Mouse (Mus musculus): Measurements from ENCODE around the gene Znrf2. TPM values are rescaled to one million over a fixed set of nuclear protein-coding genes. Genes with fewer than 3 reads are reported as not detected.
"Not testable (repeated sequence)": the region's sequence is repeated elsewhere in the genome, so short reads cannot be mapped to it uniquely, and the experiment has no call there.

Znrf2 gene
- total RNA-seq, 2 experiments from 2014 or later: 23.1 to 24.6 TPM

- DNase-seq (ENCODE audit: low spot score in 2 of 2): no peak
- Histone ChIP-seq H3K4me3 (no peak overlapping the region), H3K27ac (no peak overlapping the region)
- no peak for TF ChIP-seq CTCF (conservative IDR thresholded peaks at IDR 0.05)
Measured at GRCm38 (mm10) chr6:54841399-54841798, 24.7 kb downstream of the Znrf2 start.

- no peak for DNase-seq (ENCODE audit: low spot score in 2 of 2)
- Histone ChIP-seq H3K4me3 (no peak overlapping the region), H3K27ac (no peak overlapping the region)
- TF ChIP-seq CTCF (conservative IDR thresholded peaks at IDR 0.05): no peak
Measured at GRCm38 (mm10) chr6:54842041-54842440, 25.3 kb downstream of the Znrf2 start.

GRCm38 (mm10) chr6:54848546-54848945 is 31.8 kb downstream of the Znrf2 start:
- TF ChIP-seq CTCF (conservative IDR thresholded peaks at IDR 0.05): no peak
- H3K4me3 ChIP-seq: no peak overlapping the region
- H3K27ac ChIP-seq: no peak overlapping the region
- DNase-seq (ENCODE audit: low spot score in 2 of 2): no peak

DNA sequence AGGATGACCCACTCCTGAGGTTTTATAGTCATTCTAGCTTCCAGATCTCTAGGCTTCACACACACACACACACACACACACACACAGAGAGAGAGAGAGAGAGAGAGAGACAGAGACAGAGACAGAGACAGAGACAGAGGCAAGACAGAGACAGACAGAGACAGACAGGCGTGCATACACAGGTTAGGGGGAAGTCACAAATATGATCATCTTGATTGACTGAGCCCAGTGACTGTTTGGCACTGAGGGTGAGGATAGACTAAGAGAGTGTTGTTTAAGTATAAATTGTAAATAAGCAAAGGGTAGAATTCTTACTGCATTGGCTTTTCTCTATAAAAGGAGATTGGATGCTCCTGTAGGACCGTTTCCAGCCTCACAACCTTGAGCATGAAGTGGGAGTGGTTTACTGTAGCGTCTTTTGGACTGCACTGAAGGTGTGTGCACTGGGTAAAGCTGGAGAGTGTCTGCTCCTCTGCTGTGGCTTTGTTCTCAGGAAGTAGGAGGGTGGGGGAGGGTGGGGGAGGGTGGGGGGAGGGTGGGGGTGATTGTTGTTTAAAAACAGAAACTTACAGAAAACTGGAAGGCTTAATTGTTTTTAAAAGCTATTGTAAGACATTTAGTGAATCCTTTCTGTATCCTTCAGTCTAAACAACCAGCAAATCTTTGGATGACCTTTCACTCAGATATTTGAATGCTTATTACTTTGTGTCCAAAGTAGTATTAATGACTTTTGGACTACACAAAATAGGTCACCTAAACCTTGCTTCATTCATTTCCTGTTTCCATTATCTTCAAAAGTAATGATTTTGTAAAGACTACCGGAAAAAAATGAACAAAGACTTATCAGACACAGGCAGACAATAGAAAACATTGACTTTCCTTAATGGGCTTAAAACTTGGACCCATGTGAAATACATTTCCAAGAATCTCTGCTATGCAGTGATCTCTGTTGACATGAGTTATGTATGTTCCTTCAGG is 32.8 kb downstream of the Znrf2 start:
- Histone ChIP-seq H3K4me3 (no peak overlapping the region), H3K27ac (no peak overlapping the region)
- no peak for TF ChIP-seq CTCF (conservative IDR thresholded peaks at IDR 0.05)
- DNase-seq (ENCODE audit: low spot score in 2 of 2): no peak

GRCm38 (mm10) chr6:54851778-54852177 is 35.1 kb downstream of the Znrf2 start:
- no peak for DNase-seq (ENCODE audit: low spot score in 2 of 2)
- Histone ChIP-seq H3K4me3 (no peak overlapping the region), H3K27ac (0 out of 2 replicates have a peak overlapping the region, but pooled peaks have one; percentile 36)
- no peak for TF ChIP-seq CTCF (conservative IDR thresholded peaks at IDR 0.05)

- TF ChIP-seq CTCF (conservative IDR thresholded peaks at IDR 0.05): no peak
- Histone ChIP-seq H3K4me3 (no peak overlapping the region), H3K27ac (no peak overlapping the region)
- DNase-seq (ENCODE audit: low spot score in 2 of 2): no peak
Measured at GRCm38 (mm10) chr6:54852669-54853068, 36.0 kb downstream of the Znrf2 start.

DNA sequence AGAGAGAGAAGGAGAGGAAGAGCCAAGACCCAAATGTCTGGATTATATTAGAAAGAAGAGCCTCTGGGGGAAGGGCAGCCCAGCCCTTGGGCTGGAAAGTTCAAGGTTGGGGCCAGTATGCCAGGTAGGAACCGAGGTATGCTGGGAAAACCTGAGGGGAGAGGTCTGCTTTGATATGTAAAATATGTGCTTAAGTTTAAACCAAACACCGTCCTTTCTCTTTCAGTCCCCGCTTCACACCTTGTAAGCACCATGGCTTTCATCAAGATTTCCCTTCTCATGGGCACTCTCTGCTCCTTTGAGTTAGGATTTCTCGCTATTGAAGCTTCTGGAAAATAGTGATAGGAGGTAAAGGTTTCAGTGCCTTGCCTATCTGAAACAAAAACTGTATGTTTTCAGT is 38.1 kb downstream of the Znrf2 start:
- H3K4me3 ChIP-seq: no peak overlapping the region
- H3K27ac ChIP-seq: no peak overlapping the region
- DNase-seq (ENCODE audit: low spot score in 2 of 2): no peak
- no peak for TF ChIP-seq CTCF (conservative IDR thresholded peaks at IDR 0.05)

DNA sequence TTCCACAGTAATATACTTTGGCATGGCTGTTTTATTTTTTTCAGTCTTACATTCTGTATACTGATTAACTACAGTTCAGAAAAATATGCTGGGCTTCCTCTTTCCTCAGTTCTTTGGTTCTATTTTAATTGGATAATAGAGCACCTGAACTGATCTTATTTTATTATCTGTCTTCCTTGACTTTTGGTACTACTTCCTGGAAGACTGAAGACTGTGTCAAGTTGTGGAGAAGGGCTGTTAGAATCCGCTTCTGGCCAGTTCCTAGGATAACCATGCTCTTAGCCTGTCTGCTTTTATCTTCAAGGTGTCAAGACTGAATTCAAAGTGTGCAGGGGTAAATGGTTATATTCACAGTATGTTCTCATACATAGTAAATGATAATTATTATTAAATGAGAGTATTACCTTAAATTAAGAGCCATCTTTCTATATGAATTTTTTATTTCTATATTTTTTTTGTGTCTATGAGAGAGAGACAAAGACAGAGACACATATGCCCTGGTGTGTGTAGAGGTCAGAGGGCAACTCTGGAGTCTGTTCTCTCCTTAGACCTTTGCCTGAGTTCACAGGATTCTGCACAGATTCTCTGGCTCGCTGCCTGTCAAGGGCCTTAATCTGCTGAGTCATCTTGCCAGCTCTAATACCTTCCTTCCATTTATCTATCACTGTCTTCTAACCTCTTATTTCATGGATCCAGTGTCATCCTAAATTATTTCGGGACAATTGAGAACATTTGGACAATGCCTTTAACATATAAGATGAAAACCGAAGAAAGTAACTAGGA is 39.3 kb downstream of the Znrf2 start:
- TF ChIP-seq CTCF (conservative IDR thresholded peaks at IDR 0.05): no peak
- no peak for DNase-seq (ENCODE audit: low spot score in 2 of 2)
- Histone ChIP-seq H3K4me3 (no peak overlapping the region), H3K27ac (no peak overlapping the region)

DNA sequence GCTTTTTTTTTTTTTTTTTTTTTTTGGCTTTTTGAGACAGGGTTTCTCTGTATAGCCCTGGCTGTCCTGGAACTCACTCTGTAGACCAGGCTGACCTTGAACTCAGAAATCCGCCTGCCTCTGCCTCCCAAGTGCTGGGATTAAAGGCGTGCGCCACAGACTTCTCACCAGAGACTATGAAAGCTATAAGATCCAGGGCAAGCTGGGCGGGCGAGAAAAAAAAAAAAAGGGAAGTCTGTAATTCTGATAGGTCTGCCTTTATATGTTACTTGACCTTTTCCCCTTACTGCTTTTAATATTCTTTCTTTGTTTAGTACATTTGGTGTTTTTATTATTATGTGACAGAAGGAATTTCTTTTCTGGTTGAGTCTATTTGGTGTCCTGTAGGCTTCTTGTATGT is 42.4 kb downstream of the Znrf2 start:
- not testable (repeated sequence) for H3K27ac ChIP-seq; H3K4me3 ChIP-seq; DNase-seq (ENCODE audit: low spot score in 2 of 2)

- no peak for DNase-seq (ENCODE audit: low spot score in 2 of 2)
- no peak overlapping the region for H3K27ac ChIP-seq
- no peak for TF ChIP-seq CTCF (conservative IDR thresholded peaks at IDR 0.05)
- H3K4me3 ChIP-seq: no peak overlapping the region
Measured at GRCm38 (mm10) chr6:54860180-54860579, 43.5 kb downstream of the Znrf2 start.

- Histone ChIP-seq H3K27ac (no peak overlapping the region), H3K4me3 (no peak overlapping the region)
- no peak for DNase-seq (ENCODE audit: low spot score in 2 of 2)
- no peak for TF ChIP-seq CTCF (conservative IDR thresholded peaks at IDR 0.05)
Measured at GRCm38 (mm10) chr6:54866731-54867410, 50.2 kb downstream of the Znrf2 start.

DNA sequence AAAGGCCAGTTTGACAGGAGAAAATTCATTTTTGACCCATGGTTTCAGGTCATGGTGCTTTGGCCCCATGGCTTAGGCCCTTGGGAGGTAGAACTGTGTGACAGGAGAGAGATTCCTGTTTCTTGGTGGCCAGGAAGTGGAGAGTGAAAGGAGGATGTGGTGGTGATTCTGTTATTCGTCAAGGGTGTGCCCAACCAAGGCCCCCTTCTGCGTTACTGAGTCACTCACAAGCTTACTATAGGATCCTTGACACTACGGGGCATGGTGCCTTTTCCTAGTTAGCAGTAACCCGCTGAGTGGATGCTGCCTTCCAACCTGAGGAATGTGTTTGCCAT is 50.7 kb downstream of the Znrf2 start:
- no peak for TF ChIP-seq CTCF (conservative IDR thresholded peaks at IDR 0.05)
- DNase-seq (ENCODE audit: low spot score in 2 of 2): no peak
- Histone ChIP-seq H3K4me3 (no peak overlapping the region), H3K27ac (no peak overlapping the region)

DNA sequence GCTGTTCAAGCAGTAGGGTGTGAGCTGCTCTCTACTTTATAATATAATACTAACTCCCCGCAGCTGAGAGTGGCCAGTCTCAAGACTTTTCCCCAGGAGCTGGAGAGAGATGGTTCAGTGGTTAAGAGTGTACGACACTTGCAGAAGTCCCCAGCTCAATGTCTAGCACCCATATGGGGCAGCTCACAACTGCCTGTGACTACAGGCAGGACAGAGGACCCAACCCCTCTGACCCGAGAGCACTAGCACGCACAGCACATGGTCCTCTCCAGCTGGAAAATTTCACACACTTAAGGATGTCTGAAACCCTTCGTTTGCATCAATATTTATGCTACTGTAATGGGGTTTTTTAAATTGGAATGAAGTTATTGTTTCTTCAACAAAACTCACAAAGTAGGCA is 56.3 kb downstream of the Znrf2 start:
- no peak for TF ChIP-seq CTCF (conservative IDR thresholded peaks at IDR 0.05)
- H3K27ac ChIP-seq: no peak overlapping the region
- DNase-seq (ENCODE audit: low spot score in 2 of 2): no peak
- H3K4me3 ChIP-seq: no peak overlapping the region

Data from layer of hippocampus, adult 2 months (tissue).